Mouse (Mus musculus): ENCODE measurements around the gene Map4k3. TPM values are rescaled to one million over a fixed set of nuclear protein-coding genes. Genes with fewer than 3 reads are reported as not detected.
A peak's percentile ranks its signal among the peaks of the same experiment; 100 is the strongest.

The Map4k3 gene
- polyA plus RNA-seq, 1 experiment from 2014 or later, result 17.7 TPM

DNA sequence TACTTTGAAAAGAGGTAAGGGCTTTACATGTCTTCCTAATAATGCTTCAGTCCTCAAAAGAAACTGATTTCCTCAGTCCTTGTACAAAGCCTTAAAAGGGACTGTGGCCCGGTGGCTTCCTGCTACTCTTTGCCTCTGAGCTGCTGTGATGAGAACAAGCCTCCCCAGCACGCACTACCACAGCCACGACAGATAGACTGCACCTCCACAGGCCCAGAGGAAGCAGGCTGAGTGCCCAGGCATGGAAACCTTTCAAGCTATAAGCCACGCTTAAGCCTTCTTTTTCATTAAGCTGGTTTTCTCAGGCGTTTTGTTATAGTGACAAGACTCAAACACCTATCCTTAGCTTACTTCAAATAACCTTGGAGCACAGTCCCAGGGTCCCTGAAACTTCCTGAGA lies 10.0 kb downstream of the Map4k3 start:
- 83% methylated on average over 5 of the region's 5 CpGs for WGBS
- Histone ChIP-seq H3K9me3 (ENCODE audit: control insufficient read depth, low read length) (no peaks in the 10 kb centered on the region), H3K4me2 (ENCODE audit: low read length) (no peak overlapping the region), H3K4me3 (ENCODE audit: low read length) (no peak overlapping the region), H3K4me1 (ENCODE audit: control insufficient read depth, insufficient read depth, low read depth, low read length) (peaks cover 20% of the 10 kb centered on the region), H3K27ac (ENCODE audit: low read depth, low read length) (no peak overlapping the region), H3K36me3 (ENCODE audit: control insufficient read depth, insufficient read depth, low read length) (no peaks in the 10 kb centered on the region), H3K9ac (ENCODE audit: low read depth, low read length) (no peak overlapping the region), H3K27me3 (replicated peaks; ENCODE audit: control insufficient read depth, insufficient read depth, low read length) (no peaks in the 10 kb centered on the region)
- ATAC-seq, result no peak

DNA sequence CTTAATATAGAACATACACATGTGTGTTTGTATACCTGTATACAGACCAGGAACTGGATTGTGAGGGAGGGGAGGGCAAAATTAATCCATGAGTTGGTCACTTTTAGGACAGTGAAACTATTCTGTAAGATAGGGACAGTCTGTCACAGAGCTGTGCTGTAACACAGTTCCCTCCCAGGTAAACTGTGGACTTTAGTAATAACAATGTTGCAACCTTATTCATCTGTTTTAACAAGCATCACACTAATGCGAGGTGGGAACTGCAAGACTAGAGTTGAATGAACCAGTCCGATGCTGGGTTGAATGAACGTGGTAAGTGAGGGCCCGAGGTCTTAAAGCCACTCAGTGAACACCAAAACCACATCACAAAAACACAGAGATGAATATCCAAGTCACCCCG lies 14.7 kb downstream of the Map4k3 start:
- WGBS, result 89% methylated on average over 5 of the region's 5 CpGs
- no peak overlapping the region for H3K9ac ChIP-seq (ENCODE audit: low read depth, low read length)

GRCm38 (mm10) chr17:80709921-80710838 lies 18.1 kb downstream of the Map4k3 start:
- peak overlapping the region; percentile 49 for H3K4me2 ChIP-seq (ENCODE audit: low read length)
- peak overlapping the region; percentile 18 for H3K4me3 ChIP-seq (ENCODE audit: low read length)
- H3K9ac ChIP-seq (ENCODE audit: low read depth, low read length), result peak overlapping the region; percentile 36
- no peaks in the 10 kb centered on the region for H3K9me3 ChIP-seq (ENCODE audit: control insufficient read depth, low read length)
- H3K36me3 ChIP-seq (ENCODE audit: control insufficient read depth, insufficient read depth, low read length), result no peaks in the 10 kb centered on the region
- peaks cover 36% of the 10 kb centered on the region for H3K4me1 ChIP-seq (ENCODE audit: control insufficient read depth, insufficient read depth, low read depth, low read length)
- peak; percentile 86 for ATAC-seq
- peak overlapping the region; percentile 82 for H3K27ac ChIP-seq (ENCODE audit: low read depth, low read length)
- H3K27me3 ChIP-seq (replicated peaks; ENCODE audit: control insufficient read depth, insufficient read depth, low read length), result no peaks in the 10 kb centered on the region
- WGBS, result 16% methylated on average over 24 of the region's 24 CpGs

More for the DNA sequence above, 14.7 kb downstream of the Map4k3 start:
- Histone ChIP-seq H3K4me2 (ENCODE audit: low read length) (no peak overlapping the region), H3K4me1 (ENCODE audit: control insufficient read depth, insufficient read depth, low read depth, low read length) (peaks cover 25% of the 10 kb centered on the region), H3K9me3 (ENCODE audit: control insufficient read depth, low read length) (no peaks in the 10 kb centered on the region), H3K27ac (ENCODE audit: low read depth, low read length) (no peak overlapping the region), H3K4me3 (ENCODE audit: low read length) (no peak overlapping the region), H3K36me3 (ENCODE audit: control insufficient read depth, insufficient read depth, low read length) (no peaks in the 10 kb centered on the region), H3K27me3 (replicated peaks; ENCODE audit: control insufficient read depth, insufficient read depth, low read length) (no peaks in the 10 kb centered on the region)
- ATAC-seq, result no peak

DNA sequence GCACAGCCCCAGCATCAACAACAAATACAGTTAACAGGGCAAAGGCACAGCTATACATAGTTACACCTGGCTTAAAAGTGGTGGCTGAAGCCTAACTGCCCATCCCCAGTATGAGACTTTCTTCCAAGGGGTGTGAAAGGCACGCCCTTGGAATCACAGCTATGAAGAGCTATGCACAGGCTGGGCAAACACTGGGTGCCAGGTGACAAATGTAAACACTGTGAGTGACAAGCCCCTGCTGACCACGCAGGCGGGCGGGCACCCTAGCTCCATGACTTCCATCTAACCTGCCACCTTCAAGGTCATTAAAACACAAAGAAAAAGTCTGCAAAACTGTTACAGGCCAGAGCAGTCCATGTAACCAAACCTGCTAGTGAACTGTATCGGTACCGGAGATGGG lies 19.5 kb downstream of the Map4k3 start:
- peaks cover 42% of the 10 kb centered on the region for H3K4me1 ChIP-seq (ENCODE audit: control insufficient read depth, insufficient read depth, low read depth, low read length)
- no peak for ATAC-seq
- 86% methylated on average over 6 of the region's 6 CpGs for WGBS
- H3K4me3 ChIP-seq (ENCODE audit: low read length), result no peak overlapping the region
- H3K9me3 ChIP-seq (ENCODE audit: control insufficient read depth, low read length), result no peaks in the 10 kb centered on the region
- H3K9ac ChIP-seq (ENCODE audit: low read depth, low read length), result no peak overlapping the region
- no peaks in the 10 kb centered on the region for H3K36me3 ChIP-seq (ENCODE audit: control insufficient read depth, insufficient read depth, low read length)
- H3K27ac ChIP-seq (ENCODE audit: low read depth, low read length), result no peak overlapping the region
- H3K27me3 ChIP-seq (replicated peaks; ENCODE audit: control insufficient read depth, insufficient read depth, low read length), result no peaks in the 10 kb centered on the region
- H3K4me2 ChIP-seq (ENCODE audit: low read length), result no peak overlapping the region

DNA sequence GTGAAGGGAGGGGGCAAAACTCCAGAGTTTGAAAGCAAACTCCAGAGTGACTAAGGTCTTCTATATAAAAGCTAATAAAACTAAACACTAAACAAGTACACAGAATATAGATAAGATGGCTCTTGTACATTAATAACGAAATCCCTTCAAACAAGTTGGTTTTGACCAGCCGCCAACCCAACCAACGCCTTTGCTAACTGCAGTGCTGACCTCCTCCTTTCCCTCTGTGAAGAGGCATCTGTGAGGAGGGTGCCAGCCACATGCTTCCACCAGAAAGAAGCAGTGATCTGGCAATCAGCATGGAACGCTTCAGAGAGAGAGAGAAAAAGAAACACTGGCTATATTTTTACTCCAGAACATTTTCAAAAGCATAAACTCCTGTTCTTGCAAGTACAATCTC lies 21.1 kb downstream of the Map4k3 start:
- peaks cover 42% of the 10 kb centered on the region for H3K4me1 ChIP-seq (ENCODE audit: control insufficient read depth, insufficient read depth, low read depth, low read length)
- 59% methylated on average over 4 of the region's 4 CpGs for WGBS

GRCm38 (mm10) chr17:80706608-80707007 lies 21.7 kb downstream of the Map4k3 start:
- Histone ChIP-seq H3K27ac (ENCODE audit: low read depth, low read length) (no peak overlapping the region), H3K9ac (ENCODE audit: low read depth, low read length) (no peak overlapping the region), H3K27me3 (replicated peaks; ENCODE audit: control insufficient read depth, insufficient read depth, low read length) (no peaks in the 10 kb centered on the region), H3K9me3 (ENCODE audit: control insufficient read depth, low read length) (no peaks in the 10 kb centered on the region), H3K4me3 (ENCODE audit: low read length) (no peak overlapping the region), H3K36me3 (ENCODE audit: control insufficient read depth, insufficient read depth, low read length) (no peaks in the 10 kb centered on the region), H3K4me1 (ENCODE audit: control insufficient read depth, insufficient read depth, low read depth, low read length) (peaks cover 44% of the 10 kb centered on the region), H3K4me2 (ENCODE audit: low read length) (no peak overlapping the region)
- 75% methylated on average over 6 of the region's 6 CpGs for WGBS
- no peak for ATAC-seq

More for the DNA sequence above, 21.1 kb downstream of the Map4k3 start:
- Histone ChIP-seq H3K9ac (ENCODE audit: low read depth, low read length) (no peak overlapping the region), H3K27ac (ENCODE audit: low read depth, low read length) (no peak overlapping the region), H3K4me2 (ENCODE audit: low read length) (no peak overlapping the region), H3K27me3 (replicated peaks; ENCODE audit: control insufficient read depth, insufficient read depth, low read length) (no peaks in the 10 kb centered on the region), H3K4me3 (ENCODE audit: low read length) (no peak overlapping the region), H3K36me3 (ENCODE audit: control insufficient read depth, insufficient read depth, low read length) (no peaks in the 10 kb centered on the region), H3K9me3 (ENCODE audit: control insufficient read depth, low read length) (no peaks in the 10 kb centered on the region)
- ATAC-seq, result no peak

- H3K27ac ChIP-seq (ENCODE audit: low read depth, low read length), result no peak overlapping the region
- WGBS, result 69% methylated on average over 5 of the region's 5 CpGs
- ATAC-seq, result 0 out of 2 replicates have a peak, but pooled peaks have one; percentile 32
- no peak overlapping the region for H3K4me3 ChIP-seq (ENCODE audit: low read length)
- no peaks in the 10 kb centered on the region for H3K27me3 ChIP-seq (replicated peaks; ENCODE audit: control insufficient read depth, insufficient read depth, low read length)
- no peak overlapping the region for H3K4me2 ChIP-seq (ENCODE audit: low read length)
- H3K9ac ChIP-seq (ENCODE audit: low read depth, low read length), result no peak overlapping the region
- H3K4me1 ChIP-seq (ENCODE audit: control insufficient read depth, insufficient read depth, low read depth, low read length), result peaks cover 35% of the 10 kb centered on the region
- H3K36me3 ChIP-seq (ENCODE audit: control insufficient read depth, insufficient read depth, low read length), result no peaks in the 10 kb centered on the region
- no peaks in the 10 kb centered on the region for H3K9me3 ChIP-seq (ENCODE audit: control insufficient read depth, low read length)
Measured at GRCm38 (mm10) chr17:80701687-80702086, 26.6 kb downstream of the Map4k3 start.

GRCm38 (mm10) chr17:80698930-80699329 lies 29.4 kb downstream of the Map4k3 start:
- Histone ChIP-seq H3K36me3 (ENCODE audit: control insufficient read depth, insufficient read depth, low read length) (no peaks in the 10 kb centered on the region), H3K4me2 (ENCODE audit: low read length) (no peak overlapping the region), H3K4me1 (ENCODE audit: control insufficient read depth, insufficient read depth, low read depth, low read length) (peaks cover 27% of the 10 kb centered on the region), H3K9ac (ENCODE audit: low read depth, low read length) (no peak overlapping the region), H3K27me3 (replicated peaks; ENCODE audit: control insufficient read depth, insufficient read depth, low read length) (no peaks in the 10 kb centered on the region), H3K9me3 (ENCODE audit: control insufficient read depth, low read length) (no peaks in the 10 kb centered on the region), H3K27ac (ENCODE audit: low read depth, low read length) (no peak overlapping the region), H3K4me3 (ENCODE audit: low read length) (no peak overlapping the region)
- 51% methylated on average over 7 of the region's 7 CpGs for WGBS
- ATAC-seq, result no peak

GRCm38 (mm10) chr17:80698191-80698901 lies 29.9 kb downstream of the Map4k3 start:
- Histone ChIP-seq H3K4me3 (ENCODE audit: low read length) (no peak overlapping the region), H3K27me3 (replicated peaks; ENCODE audit: control insufficient read depth, insufficient read depth, low read length) (no peaks in the 10 kb centered on the region), H3K36me3 (ENCODE audit: control insufficient read depth, insufficient read depth, low read length) (no peaks in the 10 kb centered on the region), H3K9me3 (ENCODE audit: control insufficient read depth, low read length) (no peaks in the 10 kb centered on the region), H3K4me2 (ENCODE audit: low read length) (no peak overlapping the region), H3K27ac (ENCODE audit: low read depth, low read length) (peak overlapping the region; percentile 25; the same call in 1 of the 2 replicates), H3K9ac (ENCODE audit: low read depth, low read length) (no peak overlapping the region), H3K4me1 (ENCODE audit: control insufficient read depth, insufficient read depth, low read depth, low read length) (peaks cover 30% of the 10 kb centered on the region)
- WGBS, result 58% methylated on average over 12 of the region's 12 CpGs
- no peak for ATAC-seq
